Mouse (Mus musculus) C2C12 (cell line): Measurements from ENCODE around the gene Iqsec1.

Experiments used
- CTCF ChIP-seq: IDR thresholded peaks from one replicate; pipeline ENCODE4 v1.5.1; 2011; ENCODE audit not compliant: control insufficient read depth, insufficient read depth, insufficient read length
- MYOD1 ChIP-seq: IDR thresholded peaks from one replicate; pipeline ENCODE4 v1.6.1; 2011; ENCODE audit warnings: low read depth; ENCODE audit not compliant: control insufficient read depth, insufficient read length
- USF1 ChIP-seq: IDR thresholded peaks from one replicate; pipeline ENCODE4 v1.6.1; 2011; ENCODE audit warnings: low read depth, mild to moderate bottlenecking, control low read depth, moderate library complexity

GRCm38 (mm10) chr6:90868033-90868432 lies 120.5 kb downstream of the Iqsec1 start:
- no peak for TF ChIP-seq CTCF
- TF ChIP-seq MYOD1 = no peak
- TF ChIP-seq USF1 = no peak
